Mouse (Mus musculus) kidney, postnatal 10 days (tissue): ENCODE data around the gene Grin3a.
"Not testable (repeated sequence)": the region's sequence is repeated elsewhere in the genome, so short reads cannot be mapped to it uniquely, and the experiment has no call there.

Experiments used
- DNase-seq: peaks from one replicate; pipeline ENCODE4 v3.0.0; 2021; ENCODE audit warnings: mixed read lengths

Grin3a gene

DNA sequence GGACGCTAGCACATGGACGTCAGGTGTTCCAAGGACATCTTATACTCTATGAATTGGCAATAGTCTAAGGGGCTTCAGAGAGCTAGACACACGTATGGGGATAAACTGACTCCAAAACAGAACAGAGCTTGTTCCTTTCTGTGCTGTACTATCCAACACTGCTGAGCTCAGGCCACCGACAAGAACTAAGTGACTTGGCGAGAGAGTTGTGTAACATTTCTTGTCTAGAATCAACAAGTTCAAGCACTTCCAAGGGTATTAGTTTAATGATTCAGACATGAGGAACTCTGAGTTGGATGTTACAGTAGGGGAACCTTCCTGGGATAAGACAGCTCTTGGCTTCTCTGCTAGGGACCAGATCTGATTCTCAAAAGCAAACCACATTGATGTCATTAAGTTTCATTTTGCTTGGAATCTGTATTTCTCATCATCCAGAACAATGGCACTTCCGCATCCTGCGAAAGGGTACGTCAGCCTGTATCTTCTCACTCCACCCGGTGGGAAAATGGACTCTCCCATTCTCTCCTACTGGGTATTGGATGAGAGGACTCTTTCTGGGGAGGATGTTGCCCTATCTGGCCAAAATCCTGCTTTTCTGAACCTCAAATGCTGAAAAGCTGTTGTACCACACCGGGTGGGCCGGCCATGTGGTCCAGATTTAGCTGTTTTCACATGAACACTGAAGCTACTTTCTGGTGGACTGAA is 165.2 kb downstream of the Grin3a start:
- DNase-seq, result no peak

DNA sequence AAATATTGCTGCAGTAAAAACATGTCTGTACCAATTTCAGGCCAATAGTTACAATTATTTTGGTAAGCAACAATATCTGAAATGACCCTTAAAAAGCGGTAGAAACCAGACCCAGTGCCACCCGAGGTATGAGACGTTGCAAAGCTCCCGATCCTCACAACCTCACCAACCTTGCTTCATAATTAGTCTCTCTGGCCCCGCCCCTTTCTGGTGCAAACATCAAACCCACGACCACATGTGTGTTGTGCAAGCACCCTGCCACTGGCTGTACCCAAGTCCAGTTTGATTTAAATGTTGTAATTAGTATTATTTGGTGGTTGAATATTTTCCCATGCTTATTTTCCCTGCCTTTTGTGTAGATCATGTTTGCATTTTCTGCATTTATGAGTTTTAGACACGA is 168.8 kb downstream of the Grin3a start:
- DNase-seq, result no peak

- DNase-seq, result no peak
Measured at GRCm38 (mm10) chr4:49676071-49676470, 169.5 kb downstream of the Grin3a start.

DNA sequence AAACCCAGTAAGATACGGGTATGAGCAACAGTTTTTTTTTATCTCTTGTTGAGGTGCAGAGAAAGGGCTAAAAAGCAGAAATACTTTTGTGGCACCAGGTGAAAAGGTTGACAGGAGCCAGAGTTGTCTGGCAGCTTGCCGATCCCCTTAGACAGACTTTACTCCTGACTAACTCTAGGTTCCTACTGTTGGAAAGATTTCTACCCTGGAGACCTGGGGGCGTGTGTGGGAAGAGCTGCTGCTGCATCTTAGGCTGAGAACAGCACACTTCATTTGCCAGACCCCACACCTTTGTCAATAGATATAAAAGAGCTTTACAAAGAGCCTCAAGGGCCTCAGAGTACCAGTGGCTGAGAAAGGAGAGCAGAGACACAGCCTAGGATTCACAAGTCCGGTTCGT is 180.7 kb downstream of the Grin3a start:
- no peak for DNase-seq

- DNase-seq, result no peak
Measured at GRCm38 (mm10) chr4:49662231-49662630, 183.3 kb downstream of the Grin3a start.

GRCm38 (mm10) chr4:49661664-49662063 is 183.9 kb downstream of the Grin3a start:
- DNase-seq, result no peak

- DNase-seq, result no peak
Measured at GRCm38 (mm10) chr4:49659421-49659820, 186.1 kb downstream of the Grin3a start.

GRCm38 (mm10) chr4:49639913-49640312 is 205.6 kb downstream of the Grin3a start:
- no peak for DNase-seq

DNA sequence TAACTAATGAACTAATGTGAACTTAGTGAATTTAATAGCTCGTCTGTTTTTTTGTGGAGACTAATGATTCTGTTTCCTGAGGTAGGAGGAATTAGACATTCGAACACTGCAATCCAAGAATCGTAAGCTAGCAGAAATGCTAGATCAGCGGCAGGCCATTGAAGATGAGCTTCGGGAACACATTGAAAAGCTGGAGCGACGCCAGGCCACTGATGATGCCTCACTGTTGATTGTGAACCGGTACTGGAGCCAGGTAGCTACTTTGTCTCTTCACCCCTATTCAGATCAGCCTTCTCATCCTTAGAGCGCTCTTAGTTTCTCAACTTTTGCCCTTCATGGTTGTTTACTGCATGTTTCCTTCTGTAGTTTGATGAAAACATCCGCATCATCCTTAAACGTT is 207.7 kb downstream of the Grin3a start:
- DNase-seq, result no peak

GRCm38 (mm10) chr4:49632139-49632481 is 213.4 kb downstream of the Grin3a start:
- no peak for DNase-seq

- peak; percentile 97 for DNase-seq
Measured at GRCm38 (mm10) chr4:49631319-49632138, 214.0 kb downstream of the Grin3a start, which contains the start of gene Rnf20. Rnf20 (plus strand) TSS chr4:49632006.

- DNase-seq, result no peak
Measured at GRCm38 (mm10) chr4:49628941-49629340, 216.6 kb downstream of the Grin3a start.

DNA sequence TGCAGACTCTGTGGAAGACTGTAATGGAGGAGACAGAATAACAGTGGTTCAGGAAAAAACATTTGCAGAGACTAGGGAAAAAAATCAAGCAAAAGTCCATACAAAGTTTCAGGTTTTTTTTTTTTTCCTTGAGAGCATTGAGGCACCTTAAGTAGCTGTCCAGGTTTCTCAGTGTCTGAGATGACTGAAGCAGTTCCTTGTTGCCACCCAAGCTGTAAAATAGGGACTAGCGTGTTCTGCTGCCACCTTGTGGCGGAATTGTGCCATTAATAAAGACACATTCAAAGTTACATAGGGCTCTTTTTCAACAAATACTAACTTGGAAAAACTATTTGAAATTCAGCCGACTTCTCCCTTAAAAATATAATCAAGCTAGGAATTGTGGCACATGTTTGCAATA is 218.6 kb downstream of the Grin3a start:
- peak; percentile 88 for DNase-seq

DNA sequence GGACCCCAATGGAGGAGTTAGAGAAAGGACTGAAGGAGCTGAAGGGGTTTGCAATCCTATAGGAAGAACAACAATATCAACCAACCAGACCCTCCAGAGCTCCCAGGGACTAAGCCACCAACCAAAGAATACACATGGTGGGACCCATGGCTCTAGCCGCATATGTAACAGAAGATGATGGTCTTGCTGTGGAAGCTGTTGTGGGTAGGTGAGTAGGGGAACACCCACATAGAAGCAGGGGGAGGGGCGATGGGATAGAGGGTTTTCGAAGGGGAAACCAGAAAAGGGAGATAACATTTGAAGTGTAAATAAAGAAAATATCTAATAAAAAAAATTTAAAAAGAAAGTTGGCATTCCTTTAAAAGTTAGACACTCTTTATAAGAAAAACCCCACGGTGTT is 220.6 kb downstream of the Grin3a start:
- not testable (repeated sequence) for DNase-seq

DNA sequence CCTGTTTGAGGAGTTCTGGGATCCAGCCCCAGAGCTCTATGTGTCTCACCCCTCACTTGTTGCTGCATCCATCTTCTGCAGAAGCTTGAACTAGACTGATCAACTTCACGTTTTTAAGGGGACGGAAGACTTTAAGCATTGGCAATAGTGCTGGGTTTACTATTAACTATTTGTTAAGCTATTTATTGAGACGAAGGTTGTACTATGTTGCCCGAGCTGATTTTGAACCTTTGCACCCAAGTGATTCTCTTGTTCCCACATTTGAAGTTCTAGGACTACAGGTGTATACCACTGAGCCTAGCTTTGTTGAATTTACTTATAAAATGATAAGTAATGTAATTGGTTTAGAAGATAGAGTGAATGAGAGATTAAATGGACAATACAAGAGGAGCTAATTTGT is 221.6 kb downstream of the Grin3a start:
- no peak for DNase-seq

DNA sequence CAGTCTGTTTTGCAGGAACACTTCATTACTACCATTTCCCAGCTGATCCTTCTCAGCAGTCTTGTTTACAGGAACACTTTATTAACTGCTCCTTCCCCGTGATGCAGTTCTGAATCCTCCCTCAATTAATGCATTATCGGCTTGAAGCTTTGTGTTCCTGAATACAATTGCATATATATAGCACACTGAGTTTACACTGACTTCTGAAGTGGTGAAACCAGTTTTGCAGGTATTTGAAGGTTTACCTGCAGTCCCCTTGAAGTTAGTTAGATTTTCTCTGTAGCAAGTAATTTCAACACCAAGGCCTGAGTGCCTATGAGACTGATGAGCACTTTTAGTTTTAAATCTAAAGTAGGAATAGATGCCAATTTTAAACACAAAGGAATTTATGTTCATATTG is 223.3 kb downstream of the Grin3a start:
- DNase-seq, result no peak

DNA sequence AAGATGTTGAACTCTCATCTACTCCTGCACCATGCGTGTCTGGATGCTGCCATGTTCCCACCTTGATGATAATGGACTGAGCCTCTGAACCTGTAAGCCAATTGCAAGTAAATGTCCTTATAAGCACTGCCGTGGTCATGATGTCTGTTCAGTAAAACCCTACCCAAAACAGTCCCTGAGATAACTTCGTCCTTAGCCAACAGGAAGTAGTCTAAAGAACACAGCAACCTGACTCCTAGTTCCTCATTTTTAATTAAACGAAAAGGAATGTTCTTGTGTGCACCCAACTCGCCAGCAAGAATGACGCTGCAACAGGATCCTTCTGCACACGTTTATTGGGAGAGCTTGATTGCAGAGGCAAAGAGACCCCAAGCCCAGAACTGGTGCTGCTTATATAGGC is 225.7 kb downstream of the Grin3a start:
- not testable (repeated sequence) for DNase-seq

- no peak for DNase-seq
Measured at GRCm38 (mm10) chr4:49616924-49617323, 228.6 kb downstream of the Grin3a start.
